26 mouse cellular contexts compared by ENCODE assay signal in genomic region chr2:76606704-76607103, GRCm38 (mm10). TPM values are rescaled to one million over a fixed set of nuclear protein-coding genes. Genes with fewer than 3 reads are reported as not detected.
DNase-seq lines count a peak whose midpoint lies in the region; ATAC-seq and TF ChIP-seq lines count a peak whose summit lies in the region.
"Had no signal": no experiment of that assay in that cellular context is flagged by ENCODE, and none has a peak within 500 bp of the region (broad histone marks: within the 10 kb centered on the region; RNA-seq: fewer than 3 reads in every experiment).

No protein-coding gene starts in this region.

- intact Hi-C loops in heart, postnatal 25 days (cut with DNase I) = no loop called here

- no peak for TF ChIP-seq POLR2A in cortical plate, adult 2 months (IDR thresholded peaks at IDR 0.05; ENCODE audit: extremely low read depth, insufficient read depth, low read length)

- H3K4me3 ChIP-seq in cortical plate, adult 2 months (ENCODE audit: insufficient read depth, low read length) = no peak overlapping the region

- H3K27ac ChIP-seq in cortical plate, adult 2 months (ENCODE audit: insufficient read depth, low read length) = 0 out of 2 replicates have a peak overlapping the region, but pooled peaks have one; percentile 25

- no peak for DNase-seq in frontal cortex, postnatal 14 days (ENCODE audit: low spot score in 2 of 2)
- peak; percentile 17 for DNase-seq in NIH3T3 (ENCODE audit: low read depth)
- DNase-seq in brain, adult 2 months (ENCODE audit: low read depth, low spot score) = peak; percentile 36
- DNase-seq in heart, postnatal 25 days (ENCODE audit: low spot score) = no peak
- DNase-seq in layer of hippocampus, adult 8-10 months (ENCODE audit: low spot score in 2 of 2) = no peak
- DNase-seq in embryo, embryonic 10 days (ENCODE audit: low spot score) = no peak
- DNase-seq: adrenal gland, adult 2 months; adrenal gland, adult 8-10 months; adrenal gland, postnatal 10 days; adrenal gland, postnatal 14 days; adrenal gland, postnatal 25 days; adrenal gland, postnatal 36 days; B cell, adult 2 months; cerebellum, adult 11 months; cerebellum, adult 11-12 months; cerebellum, adult 18-20 months; cerebellum, adult 2 months had no signal

- TF ChIP-seq CTCF in cortical plate, adult 2 months (IDR thresholded peaks at IDR 0.05; ENCODE audit: extremely low read depth, insufficient read depth, low read length) = no peak

- peak; percentile 91 for ATAC-seq in frontal cortex, adult (ENCODE audit: low TSS enrichment)
- ATAC-seq: activated CD4-positive, CD25-positive, alpha-beta regulatory T cell, adult 4 months; CD4-positive, CD25-positive, alpha-beta regulatory T cell, adult 4 months; Patski had no signal

- no peaks in the 10 kb centered on the region; the same call in 1 of the 2 replicates for H3K4me1 ChIP-seq in cortical plate, adult 2 months (ENCODE audit: control insufficient read depth, insufficient read depth, low read length)

RNA-seq across cellular contexts. Expression of gene Prkra, which starts 41.1 kb away (rescaled TPM):
- polyA plus RNA-seq in cortical plate, adult 2 months (2012; rRNA removed) = 19.5 and 20.0 TPM in 2 replicates
- 10 to 100 TPM; 13.3 to 15.2 TPM for total RNA-seq in heart, postnatal 25 days (2021)
- 10 to 100 TPM; 17.5 to 21.9 (median 20.8) TPM for total RNA-seq in layer of hippocampus, adult 8-10 months (2022)

RNA-seq across cellular contexts. Expression of gene Pjvk, which starts 41.6 kb away (rescaled TPM):
- polyA plus RNA-seq in cortical plate, adult 2 months (2012; rRNA removed) = 0.08 TPM in 1 of 2 replicates, not detected in the other
- not detected for total RNA-seq in heart, postnatal 25 days (2021)
- total RNA-seq in layer of hippocampus, adult 8-10 months (2022) = under 1 TPM in 1 of 4 experiments, not detected in 3; 0.52 TPM
- total RNA-seq: adrenal gland, adult 8-10 months; adrenal gland, postnatal 14 days; adrenal gland, postnatal 25 days; CH12.LX; ES-E14; MEL had no signal
- polyA plus RNA-seq: activated CD4-positive, CD25-positive, alpha-beta regulatory T cell, adult 4 months; adrenal gland, adult 2 months; CD4-positive, CD25-positive, alpha-beta regulatory T cell, adult 4 months; G1E had no signal

Comparison
In these comparisons a context has a peak if more than half of its experiments do, and no peak if none do; other contexts are left out.
1. DNase-seq: peak in NIH3T3 (single experiment) and brain, adult 2 months (single experiment); none in frontal cortex, postnatal 14 days (0 of 2), heart, postnatal 25 days (single experiment), layer of hippocampus, adult 8-10 months (0 of 2) and embryo, embryonic 10 days (single experiment).